Mouse (Mus musculus) midbrain, postnatal 0 days (tissue): ENCODE measurements at regions not wholly inside any gene's neighbourhood (a gene's known extent, or its start where the extent isn't known, plus 50 kb on each side); places are given as distances from the start of the nearest gene placed in this dataset.

Source experiments
- ATAC-seq: fragments of 200-750 bp; cut with Nextera tagmentation; 2 replicates; pipeline ENCODE4 v1.8.0; 2017; ENCODE audit warnings: moderate number of reproducible peaks, mild to moderate bottlenecking, moderate TSS enrichment, moderate library complexity; ENCODE audit not compliant: low FRiP score
- DNase-seq: peaks from one replicate; pipeline ENCODE4 v3.0.0-alpha.2; 2015; ENCODE audit warnings: low spot score
- H3K27ac ChIP-seq: fragments of 300-500 bp; sonication (generic); 2 replicates; pipeline ENCODE4 v1.5.1; 2014; ENCODE audit warnings: low read depth, mild to moderate bottlenecking, low read length, mixed read lengths
- H3K27me3 ChIP-seq: fragments of 300-500 bp; sonication (generic); 2 replicates; pipeline ENCODE4 v1.6.1; 2014; ENCODE audit warnings: low read length, control low read depth, mixed read lengths; ENCODE audit not compliant: insufficient read depth
- H3K36me3 ChIP-seq: fragments of 300-500 bp; sonication (generic); 2 replicates; pipeline ENCODE4 v1.6.1; 2014; ENCODE audit warnings: low read length, control low read depth, mixed read lengths; ENCODE audit not compliant: insufficient read depth
- H3K4me1 ChIP-seq: fragments of 300-500 bp; sonication (generic); 2 replicates; pipeline ENCODE4 v1.6.1; 2014; ENCODE audit warnings: mild to moderate bottlenecking, control low read depth, antibody characterized with exemption, low read length, mixed read lengths; ENCODE audit not compliant: insufficient read depth
- H3K4me2 ChIP-seq: fragments of 300-500 bp; sonication (generic); 2 replicates; pipeline ENCODE4 v1.6.1; 2014; ENCODE audit warnings: low read depth, mild to moderate bottlenecking, low read length, mixed read lengths; ENCODE audit not compliant: poor library complexity, severe bottlenecking
- H3K4me3 ChIP-seq: fragments of 300-500 bp; sonication (generic); 2 replicates; pipeline ENCODE4 v1.5.1; 2014; ENCODE audit warnings: low read depth, mild to moderate bottlenecking, low read length, moderate library complexity
- H3K9ac ChIP-seq: fragments of 300-500 bp; sonication (generic); replicated peaks from 2 replicates; pipeline ENCODE4 v1.6.1; 2014; ENCODE audit warnings: mild to moderate bottlenecking, low read length, moderate library complexity, mixed read lengths; ENCODE audit not compliant: poor library complexity, severe bottlenecking
- H3K9me3 ChIP-seq: fragments of 300-500 bp; sonication (generic); 2 replicates; pipeline ENCODE4 v1.6.1; 2016; ENCODE audit warnings: low read length, control low read depth
- CTCF ChIP-seq: IDR thresholded peaks from 2 replicates; pipeline ENCODE4 v1.5.1; 2016; ENCODE audit warnings: antibody characterized with exemption, mild to moderate bottlenecking
- WGBS: fragments of 180-500 bp; shearing (Covaris S2); extraction: QIAGEN DNeasy Blood & Tissue Kit; methylation state at CpG from one replicate; pipeline ENCODE4 v1.1.7; 2014; 5-methylcytosine and 5-hydroxymethylcytosine counted together

DNA sequence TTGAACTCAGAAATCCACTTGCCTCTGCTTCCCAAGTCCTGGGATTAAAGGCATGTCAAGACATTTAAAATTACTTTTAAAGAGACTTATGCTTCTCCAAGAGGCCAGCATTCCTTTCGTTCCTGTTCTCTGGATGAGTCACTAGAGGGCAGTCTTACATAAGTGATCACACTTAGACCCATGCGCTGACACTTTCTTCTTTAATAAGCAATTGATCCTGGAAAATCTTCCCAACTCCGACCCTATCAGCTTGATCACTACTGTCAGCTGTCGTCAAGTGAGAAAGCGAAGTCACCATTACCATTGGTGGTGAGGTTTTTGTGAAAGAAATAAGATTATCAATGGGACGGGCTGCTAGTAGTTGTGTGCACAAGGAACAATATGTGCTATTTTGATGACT is 65.5 kb upstream of the Fam98a start:
- peak; percentile 87 for TF ChIP-seq CTCF
- no peaks in the 10 kb centered on the region for H3K27me3 ChIP-seq
- no peaks in the 10 kb centered on the region for H3K9me3 ChIP-seq
- no peaks in the 10 kb centered on the region for H3K4me1 ChIP-seq
- H3K9ac ChIP-seq = no peak overlapping the region
- peak overlapping the region; percentile 32; the same call in 1 of the 2 replicates for H3K4me2 ChIP-seq
- DNase-seq = peak; percentile 86
- H3K36me3 ChIP-seq = no peaks in the 10 kb centered on the region
- peak; percentile 34; the same call in 1 of the 2 replicates for ATAC-seq
- H3K27ac ChIP-seq = no peak overlapping the region
- WGBS = 8% methylated on average over 6 of the region's 6 CpGs
- H3K4me3 ChIP-seq = no peak overlapping the region

DNA sequence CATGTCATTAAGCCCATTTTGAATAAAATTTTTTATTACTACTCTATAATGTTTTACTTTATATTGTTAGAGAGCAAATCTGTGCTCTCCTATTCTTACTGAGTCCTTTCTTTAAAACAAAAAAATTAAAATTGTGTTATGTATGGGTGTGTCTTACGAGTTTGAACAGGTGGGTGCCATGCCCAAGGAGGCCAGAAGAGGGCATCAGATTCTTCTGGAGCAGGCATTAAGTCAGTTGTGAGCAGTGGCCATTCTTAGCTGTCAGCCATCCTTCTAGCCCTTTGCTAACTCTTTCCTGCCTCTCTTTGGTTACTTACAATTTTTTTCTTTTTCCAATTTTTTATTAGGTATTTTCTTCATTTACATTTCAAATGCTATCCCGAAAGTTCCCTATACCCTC is 63.6 kb upstream of the Fam98a start:
- no peaks in the 10 kb centered on the region for H3K27me3 ChIP-seq
- H3K4me3 ChIP-seq = no peak overlapping the region
- H3K9me3 ChIP-seq = no peaks in the 10 kb centered on the region
- H3K4me1 ChIP-seq = no peaks in the 10 kb centered on the region
- DNase-seq (no peak), ATAC-seq (no peak)
- WGBS = 80% methylated on average over 2 of the region's 2 CpGs
- H3K36me3 ChIP-seq = no peaks in the 10 kb centered on the region
- no peak overlapping the region for H3K4me2 ChIP-seq
- TF ChIP-seq CTCF = peak; percentile 54
- no peak overlapping the region for H3K27ac ChIP-seq
- H3K9ac ChIP-seq = no peak overlapping the region

DNA sequence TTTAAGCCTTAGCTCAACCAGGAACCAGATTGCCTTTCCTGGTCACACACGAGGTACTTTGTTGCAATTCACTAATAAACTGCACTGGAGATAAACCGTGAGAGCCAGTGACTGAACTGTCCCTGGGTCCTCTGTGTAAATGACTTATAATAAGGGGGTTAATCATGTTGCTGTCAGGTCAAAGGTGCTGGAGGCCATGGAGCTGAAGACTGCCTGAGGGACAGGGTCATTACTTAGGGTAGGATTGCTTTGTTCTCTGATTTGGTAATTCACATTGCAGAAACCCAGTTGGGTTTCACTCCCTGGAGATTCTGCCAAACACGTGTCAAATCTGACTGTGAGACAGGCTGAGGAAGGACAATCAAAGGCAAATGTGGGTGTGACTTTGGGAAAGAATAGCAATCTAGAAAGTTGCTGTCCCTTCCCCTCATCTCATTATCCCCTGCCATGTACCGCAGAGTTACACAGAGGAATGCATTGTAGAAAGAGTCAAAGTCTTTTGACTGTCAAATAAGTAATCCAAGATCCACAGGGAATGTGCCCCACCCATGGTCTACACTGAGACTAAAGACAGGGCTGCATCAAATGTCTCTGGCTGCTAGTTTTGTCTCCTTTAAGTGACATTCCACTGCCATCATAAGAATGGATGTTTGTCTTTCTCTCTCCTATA is 51.8 kb upstream of the Fam98a start:
- Histone ChIP-seq H3K27me3 (no peaks in the 10 kb centered on the region), H3K9ac (no peak overlapping the region), H3K9me3 (no peaks in the 10 kb centered on the region), H3K4me1 (no peaks in the 10 kb centered on the region), H3K36me3 (no peaks in the 10 kb centered on the region), H3K4me2 (no peak overlapping the region), H3K27ac (no peak overlapping the region), H3K4me3 (no peak overlapping the region)
- 10% methylated on average over 4 of the region's 4 CpGs for WGBS
- TF ChIP-seq CTCF = no peak
- DNase-seq (no peak), ATAC-seq (no peak)
